Mouse (Mus musculus): ENCODE results near the gene Klhl6. TPM values are rescaled to one million over a fixed set of nuclear protein-coding genes. Genes with fewer than 3 reads are reported as not detected.

Gene Klhl6
- polyA plus RNA-seq, 1 experiment from 2014 or later: 15.4 TPM

DNA sequence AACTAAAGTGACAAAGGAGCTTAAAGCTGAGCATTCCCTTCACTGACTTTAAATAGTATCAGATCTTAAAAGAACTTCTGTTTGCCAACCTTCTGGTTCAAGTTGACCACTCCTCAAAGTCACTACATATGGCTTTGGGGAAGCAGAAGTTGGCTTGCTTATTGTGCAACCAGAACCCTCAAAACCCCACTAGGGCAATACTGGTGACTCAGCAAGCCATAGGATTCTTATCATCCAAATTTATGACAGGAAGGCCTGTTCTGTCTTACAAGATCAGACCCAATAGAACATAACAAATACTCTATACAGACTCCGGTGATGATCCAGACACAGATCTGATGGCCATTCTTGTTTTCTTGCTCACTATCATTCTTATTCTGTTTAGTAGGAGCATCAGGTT is 9.4 kb downstream of the Klhl6 start:
- Histone ChIP-seq H3K4me3 (ENCODE audit: low read depth, low read length) (no peak overlapping the region), H3K9me3 (ENCODE audit: low read depth, low read length) (no peaks in the 10 kb centered on the region; the same call in 1 of the 2 replicates), H3K4me2 (no peak overlapping the region), H3K4me1 (ENCODE audit: insufficient read depth) (no peaks in the 10 kb centered on the region), H3K27ac (ENCODE audit: low read depth) (no peak overlapping the region), H3K36me3 (ENCODE audit: insufficient read depth) (no peaks in the 10 kb centered on the region), H3K9ac (no peak overlapping the region), H3K27me3 (ENCODE audit: insufficient read depth, low read length) (no peaks in the 10 kb centered on the region)
- no peak for DNase-seq
- ATAC-seq (ENCODE audit: insufficient read depth): no peak
- no peak for TF ChIP-seq CTCF (IDR thresholded peaks at IDR 0.05; ENCODE audit: low read depth)
- 93% methylated on average over 1 of the region's 1 CpGs for WGBS

DNA sequence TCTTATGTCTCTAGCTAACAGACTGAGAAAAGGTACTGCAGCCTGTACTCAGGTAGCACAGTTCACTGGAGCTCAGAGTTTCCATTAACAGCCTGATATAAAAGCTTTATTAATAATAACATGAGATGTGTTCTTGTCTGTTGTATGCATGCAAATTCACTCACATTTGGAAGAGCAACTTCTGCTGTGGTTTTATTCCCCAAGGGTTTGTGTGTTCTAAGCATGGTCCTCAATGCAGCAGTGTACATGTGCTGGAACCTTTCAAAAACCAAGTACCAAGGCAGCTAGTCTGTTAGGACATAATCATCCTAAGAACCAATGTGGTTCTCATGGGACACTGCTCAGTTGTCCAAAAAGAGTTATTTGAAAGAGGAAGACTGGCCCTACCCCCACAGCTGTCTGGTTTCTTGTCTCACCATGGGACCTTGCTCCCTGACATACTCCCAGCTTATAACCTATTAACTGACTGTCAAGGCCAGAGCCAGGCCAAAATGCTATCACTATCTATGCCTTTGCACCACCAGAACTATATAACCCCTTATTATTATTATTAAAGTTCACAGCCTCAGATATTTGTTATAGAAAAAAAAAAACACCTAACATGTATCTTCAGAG is 10.0 kb downstream of the Klhl6 start:
- ATAC-seq (ENCODE audit: insufficient read depth): no peak
- H3K27ac ChIP-seq (ENCODE audit: low read depth): no peak overlapping the region
- no peak overlapping the region for H3K4me3 ChIP-seq (ENCODE audit: low read depth, low read length)
- no peaks in the 10 kb centered on the region for H3K4me1 ChIP-seq (ENCODE audit: insufficient read depth)
- no peak for DNase-seq
- H3K4me2 ChIP-seq: no peak overlapping the region
- H3K9ac ChIP-seq: no peak overlapping the region
- no peaks in the 10 kb centered on the region; the same call in 1 of the 2 replicates for H3K9me3 ChIP-seq (ENCODE audit: low read depth, low read length)
- H3K36me3 ChIP-seq (ENCODE audit: insufficient read depth): no peaks in the 10 kb centered on the region
- TF ChIP-seq CTCF (IDR thresholded peaks at IDR 0.05; ENCODE audit: low read depth): no peak
- no peaks in the 10 kb centered on the region for H3K27me3 ChIP-seq (ENCODE audit: insufficient read depth, low read length)

DNA sequence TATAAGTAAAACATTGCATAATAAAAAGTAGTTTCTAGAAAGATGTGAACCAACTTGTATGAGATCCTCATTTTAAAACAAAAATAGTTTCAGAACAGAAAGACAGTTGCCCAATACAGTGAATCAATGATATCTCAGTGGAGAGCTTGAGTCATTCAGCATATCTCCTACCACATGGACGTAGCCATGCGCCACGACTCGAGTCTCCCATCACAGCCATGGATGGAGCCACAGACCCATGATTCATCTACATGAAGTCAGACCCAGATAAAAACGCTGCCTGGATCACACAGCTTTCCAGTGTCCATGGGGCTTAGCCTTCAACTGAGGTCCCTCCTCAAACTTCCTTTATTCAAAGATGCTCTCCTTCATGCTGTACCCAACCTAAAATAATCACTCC is 13.3 kb downstream of the Klhl6 start:
- Histone ChIP-seq H3K9ac (no peak overlapping the region), H3K9me3 (ENCODE audit: low read depth, low read length) (no peaks in the 10 kb centered on the region), H3K4me1 (ENCODE audit: insufficient read depth) (no peaks in the 10 kb centered on the region), H3K27ac (ENCODE audit: low read depth) (no peak overlapping the region), H3K4me2 (no peak overlapping the region), H3K4me3 (ENCODE audit: low read depth, low read length) (no peak overlapping the region), H3K27me3 (ENCODE audit: insufficient read depth, low read length) (no peaks in the 10 kb centered on the region), H3K36me3 (ENCODE audit: insufficient read depth) (no peaks in the 10 kb centered on the region)
- DNase-seq: no peak
- no peak for ATAC-seq (ENCODE audit: insufficient read depth)
- no peak for TF ChIP-seq CTCF (IDR thresholded peaks at IDR 0.05; ENCODE audit: low read depth)
- WGBS: 84% methylated on average over 5 of the region's 5 CpGs

DNA sequence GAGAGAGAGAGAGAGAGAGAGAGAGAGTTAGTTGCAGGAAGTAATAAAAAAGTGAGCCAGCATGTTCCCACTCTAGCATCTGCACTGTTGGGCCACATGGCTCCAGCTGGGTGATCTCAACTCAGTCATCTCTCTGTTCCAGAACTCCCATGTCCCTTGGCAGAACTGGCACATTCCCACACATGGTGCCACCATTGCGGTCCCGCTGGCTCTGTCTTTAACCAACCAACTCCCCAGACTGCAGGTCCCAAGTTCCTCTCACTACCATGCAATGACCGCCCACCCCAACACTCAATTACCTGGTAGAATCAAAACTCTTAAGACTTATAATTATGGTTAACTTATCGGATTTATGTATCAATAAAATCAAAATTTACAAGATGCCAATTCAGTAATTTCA is 14.2 kb downstream of the Klhl6 start:
- Histone ChIP-seq H3K9ac (no peak overlapping the region), H3K9me3 (ENCODE audit: low read depth, low read length) (no peaks in the 10 kb centered on the region), H3K4me2 (no peak overlapping the region), H3K4me1 (ENCODE audit: insufficient read depth) (no peaks in the 10 kb centered on the region), H3K27me3 (ENCODE audit: insufficient read depth, low read length) (no peaks in the 10 kb centered on the region), H3K27ac (ENCODE audit: low read depth) (no peak overlapping the region), H3K36me3 (ENCODE audit: insufficient read depth) (no peaks in the 10 kb centered on the region), H3K4me3 (ENCODE audit: low read depth, low read length) (no peak overlapping the region)
- ATAC-seq (ENCODE audit: insufficient read depth): no peak
- no peak for TF ChIP-seq CTCF (IDR thresholded peaks at IDR 0.05; ENCODE audit: low read depth)
- no peak for DNase-seq
- WGBS: 88% methylated on average over 4 of the region's 4 CpGs

DNA sequence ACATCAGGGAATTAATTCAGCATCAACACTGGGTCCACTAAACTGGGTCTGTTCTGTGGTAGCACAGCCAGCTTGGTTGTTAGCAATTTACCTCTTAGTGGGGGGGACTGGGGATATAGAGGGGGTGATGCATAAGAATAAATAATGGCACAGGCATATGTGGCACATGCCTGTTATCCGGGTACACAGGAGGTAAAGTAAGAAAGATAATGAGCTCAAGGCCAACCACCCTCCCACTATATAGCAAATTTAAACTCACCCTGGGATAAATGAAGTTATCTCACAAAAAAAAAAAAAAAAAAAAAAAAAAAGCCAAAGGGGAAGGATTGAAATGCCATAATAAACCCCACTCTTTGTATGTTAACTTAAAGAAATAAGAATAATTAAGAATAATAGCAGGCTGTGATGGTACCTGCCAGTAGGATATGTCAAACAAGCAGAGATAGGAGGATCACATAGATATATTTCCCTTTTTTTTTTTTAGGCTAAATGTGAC is 14.9 kb downstream of the Klhl6 start:
- H3K27ac ChIP-seq (ENCODE audit: low read depth): no peak overlapping the region
- H3K4me3 ChIP-seq (ENCODE audit: low read depth, low read length): no peak overlapping the region
- no peak overlapping the region for H3K4me2 ChIP-seq
- WGBS: 75% methylated on average over 1 of the region's 1 CpGs
- H3K9ac ChIP-seq: no peak overlapping the region
- H3K36me3 ChIP-seq (ENCODE audit: insufficient read depth): no peaks in the 10 kb centered on the region
- H3K9me3 ChIP-seq (ENCODE audit: low read depth, low read length): no peaks in the 10 kb centered on the region
- no peaks in the 10 kb centered on the region for H3K4me1 ChIP-seq (ENCODE audit: insufficient read depth)
- H3K27me3 ChIP-seq (ENCODE audit: insufficient read depth, low read length): no peaks in the 10 kb centered on the region
- no peak for DNase-seq
- no peak for ATAC-seq (ENCODE audit: insufficient read depth)
- no peak for TF ChIP-seq CTCF (IDR thresholded peaks at IDR 0.05; ENCODE audit: low read depth)

DNA sequence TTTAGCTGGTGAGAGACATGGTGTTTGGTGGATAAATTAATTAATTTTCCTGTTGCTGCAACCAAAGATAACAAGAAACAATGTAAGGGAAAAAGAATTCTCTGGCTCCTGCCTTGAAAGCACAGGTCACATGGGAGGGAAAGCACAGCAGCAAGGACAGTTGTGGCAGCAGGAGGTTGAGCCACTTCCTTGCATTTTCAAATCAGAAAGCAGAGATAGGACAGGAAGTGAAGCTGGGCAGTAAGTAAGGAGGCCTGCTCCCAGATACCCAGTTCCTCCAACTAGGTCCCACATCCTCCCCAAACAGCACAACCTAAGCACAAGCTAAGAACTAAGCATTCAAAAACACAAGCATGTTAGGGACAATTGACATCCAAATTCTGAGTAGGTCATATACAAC is 15.9 kb downstream of the Klhl6 start:
- Histone ChIP-seq H3K9ac (no peak overlapping the region), H3K4me3 (ENCODE audit: low read depth, low read length) (no peak overlapping the region), H3K27ac (ENCODE audit: low read depth) (no peak overlapping the region), H3K27me3 (ENCODE audit: insufficient read depth, low read length) (no peaks in the 10 kb centered on the region), H3K36me3 (ENCODE audit: insufficient read depth) (no peaks in the 10 kb centered on the region), H3K4me2 (no peak overlapping the region), H3K4me1 (ENCODE audit: insufficient read depth) (no peaks in the 10 kb centered on the region), H3K9me3 (ENCODE audit: low read depth, low read length) (no peaks in the 10 kb centered on the region)
- ATAC-seq (ENCODE audit: insufficient read depth) (no peak), DNase-seq (no peak)
- no peak for TF ChIP-seq CTCF (IDR thresholded peaks at IDR 0.05; ENCODE audit: low read depth)

DNA sequence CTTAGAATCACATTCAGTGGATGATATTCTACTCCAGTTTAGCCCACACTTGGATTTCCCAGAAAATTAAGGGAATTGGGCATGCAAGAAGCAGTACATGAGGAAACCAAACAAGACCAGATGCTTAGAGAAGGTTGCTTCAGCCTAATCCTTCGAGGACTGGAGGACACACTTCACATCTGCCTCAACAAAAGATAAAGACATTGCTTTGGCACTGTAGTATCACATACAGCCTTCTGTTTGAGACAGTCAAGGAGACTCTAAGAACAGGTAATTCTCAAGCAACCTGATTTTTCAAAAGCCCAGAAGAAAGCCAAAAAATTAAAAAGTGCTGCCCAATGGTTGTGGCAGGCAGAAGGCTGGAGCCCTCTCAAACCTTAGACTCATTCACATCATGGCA is 16.4 kb downstream of the Klhl6 start:
- Histone ChIP-seq H3K9me3 (ENCODE audit: low read depth, low read length) (no peaks in the 10 kb centered on the region), H3K4me1 (ENCODE audit: insufficient read depth) (no peaks in the 10 kb centered on the region), H3K4me2 (no peak overlapping the region), H3K36me3 (ENCODE audit: insufficient read depth) (no peaks in the 10 kb centered on the region), H3K27me3 (ENCODE audit: insufficient read depth, low read length) (no peaks in the 10 kb centered on the region), H3K9ac (no peak overlapping the region), H3K4me3 (ENCODE audit: low read depth, low read length) (no peak overlapping the region), H3K27ac (ENCODE audit: low read depth) (no peak overlapping the region)
- TF ChIP-seq CTCF (IDR thresholded peaks at IDR 0.05; ENCODE audit: low read depth): no peak
- DNase-seq: no peak
- WGBS: 57% methylated on average over 1 of the region's 1 CpGs
- no peak for ATAC-seq (ENCODE audit: insufficient read depth)

DNA sequence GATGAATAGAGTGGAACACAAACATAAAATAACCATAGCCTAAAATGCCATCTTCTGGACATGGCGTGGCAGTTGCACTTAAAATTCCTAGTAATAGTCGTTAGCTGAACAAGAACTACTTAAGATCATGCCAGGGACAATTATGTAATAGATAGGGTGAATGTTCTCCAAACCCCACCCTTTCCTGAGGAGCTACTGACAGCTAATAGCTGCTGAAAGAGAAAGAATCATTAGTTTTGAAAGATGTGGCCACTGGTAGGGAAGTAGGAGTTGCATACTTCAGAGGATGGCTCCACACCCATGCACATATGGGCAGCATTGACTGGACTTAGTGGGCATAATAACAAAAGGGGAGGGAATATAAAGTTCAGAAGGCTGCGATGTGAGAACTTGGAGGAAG is 19.9 kb downstream of the Klhl6 start:
- 76% methylated on average over 3 of the region's 3 CpGs for WGBS

More for the DNA sequence above, 19.9 kb downstream of the Klhl6 start:
- Histone ChIP-seq H3K27ac (ENCODE audit: low read depth) (no peak overlapping the region), H3K4me3 (ENCODE audit: low read depth, low read length) (no peak overlapping the region), H3K4me2 (no peak overlapping the region), H3K9me3 (ENCODE audit: low read depth, low read length) (no peaks in the 10 kb centered on the region), H3K27me3 (ENCODE audit: insufficient read depth, low read length) (no peaks in the 10 kb centered on the region), H3K36me3 (ENCODE audit: insufficient read depth) (no peaks in the 10 kb centered on the region), H3K4me1 (ENCODE audit: insufficient read depth) (no peaks in the 10 kb centered on the region), H3K9ac (no peak overlapping the region)
- ATAC-seq (ENCODE audit: insufficient read depth) (no peak), DNase-seq (no peak)
- no peak for TF ChIP-seq CTCF (IDR thresholded peaks at IDR 0.05; ENCODE audit: low read depth)
